Mouse (Mus musculus): ENCODE measurements around the gene Sucnr1. TPM values are rescaled to one million over a fixed set of nuclear protein-coding genes. Genes with fewer than 3 reads are reported as not detected.

Sucnr1 gene
- 0.12 TPM in 1 of 2 replicates, not detected in the other for polyA plus RNA-seq (2014; fragmentation: Nextera tagmentation; extraction: Ambion mirVana)

DNA sequence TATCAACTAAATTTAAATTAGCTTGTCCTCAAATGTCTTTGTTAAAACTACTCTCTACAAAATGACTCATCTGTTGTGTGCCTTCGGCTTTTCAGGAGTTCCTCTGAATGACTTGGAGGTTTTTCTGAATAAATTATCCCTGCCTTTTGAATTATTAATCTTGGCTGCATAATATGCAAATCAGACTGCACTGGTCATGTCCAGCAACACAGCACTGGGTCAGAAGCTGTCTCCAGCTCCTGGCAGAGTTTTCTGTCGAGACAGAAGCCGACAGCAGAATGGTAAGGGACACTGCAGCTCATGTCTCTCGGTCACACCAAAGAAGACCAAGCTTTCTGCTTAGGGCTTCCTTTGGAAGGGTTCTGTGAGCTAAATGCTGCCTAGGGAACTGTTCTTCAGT lies at the start of gene Sucnr1:
Gene Sucnr1, plus strand, starts transcription at position 222 of the 400 bp plus-strand sequence.
- 68% methylated on average over 4 of the region's 4 CpGs for WGBS
- ATAC-seq (ENCODE audit: insufficient number of reproducible peaks, insufficient read depth, low FRiP score, low read depth), result no peak
- no peaks in the 10 kb centered on the region for H3K9me3 ChIP-seq (ENCODE audit: control insufficient read depth, low read length)

DNA sequence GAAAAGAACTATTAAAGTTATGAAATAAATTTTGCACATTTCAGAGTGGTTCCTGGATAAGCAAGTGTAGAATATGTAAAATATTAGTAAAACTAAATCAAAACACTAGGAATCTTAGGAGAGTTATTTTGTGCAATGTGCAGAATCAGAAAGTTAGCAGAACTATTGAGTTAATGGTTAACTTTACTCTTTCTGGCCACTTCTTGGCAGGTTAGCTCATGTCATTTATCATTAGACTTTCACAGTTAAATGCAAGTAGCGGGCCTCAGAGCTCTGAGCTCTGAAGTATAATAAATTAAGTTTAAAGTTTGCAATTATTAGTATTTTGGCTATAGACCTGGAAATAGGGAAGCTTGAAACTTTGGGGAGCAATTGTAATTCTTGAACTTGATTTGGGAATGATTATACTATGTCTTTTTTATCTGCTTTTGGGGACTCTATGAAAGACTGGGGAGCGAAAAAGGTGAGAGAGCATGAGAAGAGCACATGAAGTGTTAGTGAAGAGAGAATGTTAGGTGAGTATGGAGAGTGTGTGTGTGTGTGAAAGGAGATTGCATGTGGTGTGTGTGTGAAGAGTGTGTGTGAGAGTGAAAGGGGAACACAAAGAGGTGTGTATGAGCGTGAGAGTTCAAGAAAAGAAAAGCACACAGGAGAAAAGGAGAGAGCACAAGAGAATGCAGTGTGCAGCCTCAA lies 35.3 kb upstream of the Sucnr1 start:
- no peaks in the 10 kb centered on the region for H3K9me3 ChIP-seq (ENCODE audit: control insufficient read depth, low read length)
- no peak overlapping the region for H3K27ac ChIP-seq (replicated peaks in 1 of 2; ENCODE audit: control insufficient read depth in 1 of 2, insufficient read depth in 1 of 2, low read depth in 2 of 2, low read length in 2 of 2)
- H3K4me2 ChIP-seq (ENCODE audit: low read length), result no peak overlapping the region
- no peaks in the 10 kb centered on the region for H3K27me3 ChIP-seq (ENCODE audit: control insufficient read depth, insufficient read depth, low read length)
- no peaks in the 10 kb centered on the region for H3K4me1 ChIP-seq (ENCODE audit: control insufficient read depth in 2 of 2, insufficient read depth in 2 of 2, low read length in 2 of 2)
- no peak for ATAC-seq (ENCODE audit: insufficient number of reproducible peaks, insufficient read depth, low FRiP score, low read depth)
- no peaks in the 10 kb centered on the region for H3K36me3 ChIP-seq (ENCODE audit: control insufficient read depth, insufficient read depth, low read length)
- 82% methylated on average over 3 of the region's 3 CpGs for WGBS
- H3K9ac ChIP-seq (ENCODE audit: low read length), result no peak overlapping the region
- no peak overlapping the region for H3K4me3 ChIP-seq (ENCODE audit: control insufficient read depth in 1 of 2, insufficient read depth in 1 of 2, low read depth in 1 of 2, low read length in 2 of 2)

More for the DNA sequence above, at the start of gene Sucnr1:
- H3K4me1 ChIP-seq (ENCODE audit: control insufficient read depth in 2 of 2, insufficient read depth in 2 of 2, low read length in 2 of 2), result peaks cover 4 to 6% of the 10 kb centered on the region in 2 experiments; a peak in 2 of 4 replicates
- no peaks in the 10 kb centered on the region for H3K36me3 ChIP-seq (ENCODE audit: control insufficient read depth, insufficient read depth, low read length)
- H3K27me3 ChIP-seq (ENCODE audit: control insufficient read depth, insufficient read depth, low read length), result no peaks in the 10 kb centered on the region
- H3K27ac ChIP-seq (replicated peaks in 1 of 2; ENCODE audit: control insufficient read depth in 1 of 2, insufficient read depth in 1 of 2, low read depth in 2 of 2, low read length in 2 of 2), result no peak within 1 kb of the TSS
- no peak within 1 kb of the TSS for H3K4me2 ChIP-seq (ENCODE audit: low read length)
- H3K9ac ChIP-seq (ENCODE audit: low read length), result no peak within 1 kb of the TSS
- no peak within 1 kb of the TSS for H3K4me3 ChIP-seq (ENCODE audit: control insufficient read depth in 1 of 2, insufficient read depth in 1 of 2, low read depth in 1 of 2, low read length in 2 of 2)

DNA sequence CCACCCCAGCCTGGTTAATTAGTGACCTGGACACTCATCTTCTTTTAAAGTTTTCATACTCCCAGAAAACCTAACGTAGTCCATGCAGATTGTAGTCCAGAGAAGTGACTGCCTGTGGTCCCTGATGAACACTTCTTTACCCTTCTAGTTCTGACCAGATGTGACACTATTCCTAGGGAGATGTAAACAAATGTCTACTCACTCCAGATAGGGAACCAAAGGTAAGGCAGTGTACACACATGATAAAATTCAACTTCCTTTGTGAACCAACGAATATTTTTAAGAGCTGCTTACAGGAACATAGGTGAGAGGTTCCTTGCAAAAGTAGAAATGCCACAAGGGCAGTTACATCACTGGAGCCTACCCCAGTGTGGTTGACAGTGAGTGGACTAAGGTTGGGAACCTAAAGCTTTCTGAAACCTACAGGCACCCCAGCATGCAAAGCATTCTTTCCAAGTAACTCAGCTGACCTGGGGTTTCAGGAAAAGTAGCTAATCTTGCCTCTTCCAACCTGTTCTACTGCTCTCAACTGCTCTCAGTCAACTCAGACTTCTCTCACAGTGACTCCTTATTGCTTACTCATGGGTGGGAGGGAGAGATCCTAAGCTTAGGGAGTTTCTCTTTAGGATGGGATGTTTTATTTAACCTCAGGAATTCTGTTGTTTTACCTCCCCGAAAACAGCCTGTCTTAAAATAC lies 28.3 kb upstream of the Sucnr1 start:
- H3K9ac ChIP-seq (ENCODE audit: low read length), result no peak overlapping the region
- H3K9me3 ChIP-seq (ENCODE audit: control insufficient read depth, low read length), result no peaks in the 10 kb centered on the region
- H3K36me3 ChIP-seq (ENCODE audit: control insufficient read depth, insufficient read depth, low read length), result no peaks in the 10 kb centered on the region
- H3K27ac ChIP-seq (replicated peaks in 1 of 2; ENCODE audit: control insufficient read depth in 1 of 2, insufficient read depth in 1 of 2, low read depth in 2 of 2, low read length in 2 of 2), result no peak overlapping the region
- H3K4me1 ChIP-seq (ENCODE audit: control insufficient read depth in 2 of 2, insufficient read depth in 2 of 2, low read length in 2 of 2), result no peaks in the 10 kb centered on the region
- H3K27me3 ChIP-seq (ENCODE audit: control insufficient read depth, insufficient read depth, low read length), result no peaks in the 10 kb centered on the region
- 72% methylated on average over 3 of the region's 3 CpGs for WGBS
- H3K4me3 ChIP-seq (ENCODE audit: control insufficient read depth in 1 of 2, insufficient read depth in 1 of 2, low read depth in 1 of 2, low read length in 2 of 2), result no peak overlapping the region
- ATAC-seq (ENCODE audit: insufficient number of reproducible peaks, insufficient read depth, low FRiP score, low read depth), result no peak
- no peak overlapping the region for H3K4me2 ChIP-seq (ENCODE audit: low read length)

DNA sequence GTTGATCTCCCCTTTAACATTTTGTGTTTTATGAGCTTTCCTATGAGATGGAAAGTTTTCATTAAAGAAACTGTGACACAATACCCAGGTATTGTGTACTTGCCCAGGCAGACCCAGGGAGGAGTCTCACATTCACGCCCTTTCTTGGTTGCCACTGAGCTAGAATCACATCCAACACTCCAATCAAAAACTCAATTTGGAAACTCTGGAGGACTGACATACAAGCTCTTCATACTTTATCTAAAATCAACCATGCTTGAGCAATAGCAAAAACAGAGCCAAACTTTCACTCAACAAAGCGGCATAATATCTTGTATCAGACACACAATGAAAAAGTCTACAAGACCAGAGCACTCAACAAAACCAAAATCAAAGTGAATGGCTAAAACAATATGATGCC lies 27.7 kb upstream of the Sucnr1 start:
- no peak overlapping the region for H3K27ac ChIP-seq (replicated peaks in 1 of 2; ENCODE audit: control insufficient read depth in 1 of 2, insufficient read depth in 1 of 2, low read depth in 2 of 2, low read length in 2 of 2)
- no peaks in the 10 kb centered on the region for H3K9me3 ChIP-seq (ENCODE audit: control insufficient read depth, low read length)
- ATAC-seq (ENCODE audit: insufficient number of reproducible peaks, insufficient read depth, low FRiP score, low read depth), result no peak
- WGBS, result 83% methylated on average over 2 of the region's 2 CpGs
- no peaks in the 10 kb centered on the region for H3K36me3 ChIP-seq (ENCODE audit: control insufficient read depth, insufficient read depth, low read length)
- H3K4me1 ChIP-seq (ENCODE audit: control insufficient read depth in 2 of 2, insufficient read depth in 2 of 2, low read length in 2 of 2), result no peaks in the 10 kb centered on the region
- no peak overlapping the region for H3K4me2 ChIP-seq (ENCODE audit: low read length)
- no peaks in the 10 kb centered on the region for H3K27me3 ChIP-seq (ENCODE audit: control insufficient read depth, insufficient read depth, low read length)
- H3K9ac ChIP-seq (ENCODE audit: low read length), result no peak overlapping the region
- no peak overlapping the region for H3K4me3 ChIP-seq (ENCODE audit: control insufficient read depth in 1 of 2, insufficient read depth in 1 of 2, low read depth in 1 of 2, low read length in 2 of 2)

DNA sequence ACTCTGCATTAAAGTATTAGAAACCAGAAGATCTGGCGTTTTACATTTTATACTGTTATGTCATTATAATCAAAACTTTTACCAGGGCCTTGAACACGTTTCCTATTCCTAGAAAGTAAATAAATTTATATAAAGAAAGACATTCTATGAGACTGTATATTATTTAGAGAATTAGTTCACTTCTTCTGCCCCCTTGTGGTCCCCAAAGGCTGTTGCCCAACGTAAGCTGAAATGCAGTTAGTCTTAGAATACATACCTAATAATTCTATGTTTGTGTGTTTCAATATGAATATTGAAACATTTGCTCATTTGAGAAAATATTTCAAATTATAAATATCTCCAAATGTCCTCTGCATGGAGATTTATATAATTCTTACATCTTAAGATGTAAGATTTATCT lies 25.2 kb upstream of the Sucnr1 start:
- ATAC-seq (ENCODE audit: insufficient number of reproducible peaks, insufficient read depth, low FRiP score, low read depth), result no peak
- Histone ChIP-seq H3K27ac (replicated peaks in 1 of 2; ENCODE audit: control insufficient read depth in 1 of 2, insufficient read depth in 1 of 2, low read depth in 2 of 2, low read length in 2 of 2) (no peak overlapping the region), H3K36me3 (ENCODE audit: control insufficient read depth, insufficient read depth, low read length) (no peaks in the 10 kb centered on the region), H3K4me1 (ENCODE audit: control insufficient read depth in 2 of 2, insufficient read depth in 2 of 2, low read length in 2 of 2) (no peaks in the 10 kb centered on the region), H3K9ac (ENCODE audit: low read length) (no peak overlapping the region), H3K4me3 (ENCODE audit: control insufficient read depth in 1 of 2, insufficient read depth in 1 of 2, low read depth in 1 of 2, low read length in 2 of 2) (no peak overlapping the region), H3K9me3 (ENCODE audit: control insufficient read depth, low read length) (no peaks in the 10 kb centered on the region), H3K4me2 (ENCODE audit: low read length) (no peak overlapping the region), H3K27me3 (ENCODE audit: control insufficient read depth, insufficient read depth, low read length) (no peaks in the 10 kb centered on the region)
- 25% methylated on average over 3 of the region's 3 CpGs for WGBS

DNA sequence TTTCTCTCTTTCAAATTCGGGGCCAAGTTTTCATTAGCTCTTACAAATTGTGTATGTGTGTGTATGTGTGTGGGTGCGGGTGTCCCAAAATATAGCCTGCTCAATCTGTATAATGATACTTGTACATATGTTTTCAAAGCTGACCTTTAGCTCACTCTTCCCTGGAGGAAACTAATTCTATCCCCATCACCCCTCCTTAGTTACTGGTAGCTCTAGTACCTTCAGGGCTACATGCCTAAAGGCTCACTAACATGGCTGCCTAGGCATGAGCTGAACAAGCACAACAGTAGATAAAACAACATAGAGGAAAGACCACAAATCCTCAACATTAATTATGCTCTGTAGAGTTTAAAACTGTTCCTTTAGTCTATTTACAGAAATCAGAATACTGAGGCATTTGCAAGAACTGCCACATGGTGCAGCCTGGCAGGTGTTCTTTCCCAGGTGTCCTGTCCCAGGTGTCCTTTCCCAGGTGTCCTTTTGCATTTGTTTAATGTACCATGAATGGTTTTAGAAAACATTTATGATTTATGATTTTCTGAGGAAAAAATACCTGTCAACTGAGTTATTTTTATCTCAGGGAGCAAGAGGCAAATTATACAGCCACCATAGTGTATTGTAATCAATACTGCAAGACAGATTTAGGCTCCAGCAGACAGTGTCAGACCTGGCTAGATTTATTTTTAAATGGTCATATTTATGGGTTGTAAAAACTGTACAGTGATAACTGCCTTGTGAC lies 24.4 kb upstream of the Sucnr1 start:
- no peak overlapping the region for H3K27ac ChIP-seq (replicated peaks in 1 of 2; ENCODE audit: control insufficient read depth in 1 of 2, insufficient read depth in 1 of 2, low read depth in 2 of 2, low read length in 2 of 2)
- H3K27me3 ChIP-seq (ENCODE audit: control insufficient read depth, insufficient read depth, low read length), result no peaks in the 10 kb centered on the region
- H3K4me2 ChIP-seq (ENCODE audit: low read length), result no peak overlapping the region
- 72% methylated on average over 2 of the region's 2 CpGs for WGBS
- no peak for ATAC-seq (ENCODE audit: insufficient number of reproducible peaks, insufficient read depth, low FRiP score, low read depth)
- no peaks in the 10 kb centered on the region for H3K9me3 ChIP-seq (ENCODE audit: control insufficient read depth, low read length)
- H3K4me3 ChIP-seq (ENCODE audit: control insufficient read depth in 1 of 2, insufficient read depth in 1 of 2, low read depth in 1 of 2, low read length in 2 of 2), result no peak overlapping the region
- no peaks in the 10 kb centered on the region for H3K36me3 ChIP-seq (ENCODE audit: control insufficient read depth, insufficient read depth, low read length)
- H3K4me1 ChIP-seq (ENCODE audit: control insufficient read depth in 2 of 2, insufficient read depth in 2 of 2, low read length in 2 of 2), result no peaks in the 10 kb centered on the region
- no peak overlapping the region for H3K9ac ChIP-seq (ENCODE audit: low read length)

DNA sequence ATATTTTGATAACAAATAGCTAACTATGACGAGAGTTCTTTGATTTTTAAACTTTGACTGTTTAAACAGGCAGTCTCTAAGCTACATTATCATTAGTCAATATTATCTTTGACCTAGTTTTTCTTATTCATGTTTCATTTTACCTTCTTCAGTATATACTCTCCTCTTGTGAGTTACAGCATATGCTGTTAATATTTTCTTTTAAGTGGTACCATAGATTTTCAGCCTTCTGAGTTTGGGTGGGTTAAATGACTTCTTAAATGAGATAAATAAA lies 23.9 kb upstream of the Sucnr1 start:
- H3K27me3 ChIP-seq (ENCODE audit: control insufficient read depth, insufficient read depth, low read length), result no peaks in the 10 kb centered on the region
- no peak for ATAC-seq (ENCODE audit: insufficient number of reproducible peaks, insufficient read depth, low FRiP score, low read depth)
- H3K4me3 ChIP-seq (ENCODE audit: control insufficient read depth in 1 of 2, insufficient read depth in 1 of 2, low read depth in 1 of 2, low read length in 2 of 2), result no peak overlapping the region
- no peak overlapping the region for H3K9ac ChIP-seq (ENCODE audit: low read length)
- H3K4me1 ChIP-seq (ENCODE audit: control insufficient read depth in 2 of 2, insufficient read depth in 2 of 2, low read length in 2 of 2), result no peaks in the 10 kb centered on the region
- H3K9me3 ChIP-seq (ENCODE audit: control insufficient read depth, low read length), result no peaks in the 10 kb centered on the region
- H3K36me3 ChIP-seq (ENCODE audit: control insufficient read depth, insufficient read depth, low read length), result no peaks in the 10 kb centered on the region
- no peak overlapping the region for H3K4me2 ChIP-seq (ENCODE audit: low read length)
- H3K27ac ChIP-seq (replicated peaks in 1 of 2; ENCODE audit: control insufficient read depth in 1 of 2, insufficient read depth in 1 of 2, low read depth in 2 of 2, low read length in 2 of 2), result no peak overlapping the region
- 50% methylated on average over 1 of the region's 1 CpGs for WGBS

All from heart, embryonic 14.5 days (tissue).